Mouse (Mus musculus) limb, embryonic 15.5 days (tissue): ENCODE data around the gene Myo15. TPM values are rescaled to one million over a fixed set of nuclear protein-coding genes. Genes with fewer than 3 reads are reported as not detected.
A peak's percentile ranks its signal among the peaks of the same experiment; 100 is the strongest.
"Not testable (repeated sequence)": the region's sequence is repeated elsewhere in the genome, so short reads cannot be mapped to it uniquely, and the experiment has no call there.

Experiments used
- ATAC-seq: fragments of 200-750 bp; cut with Nextera tagmentation; 2 replicates; pipeline ENCODE4 v1.8.0; 2017; ENCODE audit warnings: low read depth, moderate TSS enrichment; ENCODE audit not compliant: insufficient number of reproducible peaks, low FRiP score, low TSS enrichment
- H3K27ac ChIP-seq: fragments of 300-500 bp; sonication (generic); 2 replicates; pipeline ENCODE4 v1.5.1; 2015; ENCODE audit warnings: moderate library complexity, mild to moderate bottlenecking, inconsistent platforms
- H3K27me3 ChIP-seq: fragments of 300-500 bp; sonication (generic); 2 replicates; pipeline ENCODE4 v1.6.1; 2015; ENCODE audit warnings: inconsistent platforms
- H3K36me3 ChIP-seq: fragments of 300-500 bp; sonication (generic); 2 replicates; pipeline ENCODE4 v1.6.1; 2015; ENCODE audit warnings: inconsistent platforms
- H3K4me1 ChIP-seq: fragments of 300-500 bp; sonication (generic); 2 replicates; pipeline ENCODE4 v1.6.1; 2015; ENCODE audit warnings: inconsistent platforms
- H3K4me2 ChIP-seq: fragments of 300-500 bp; sonication (generic); 2 replicates; pipeline ENCODE4 v1.6.1; 2015; ENCODE audit warnings: mild to moderate bottlenecking, inconsistent platforms
- H3K4me3 ChIP-seq: fragments of 300-500 bp; sonication (generic); 2 replicates; pipeline ENCODE4 v1.5.1; 2015; ENCODE audit warnings: mild to moderate bottlenecking, inconsistent platforms
- H3K9ac ChIP-seq: fragments of 300-500 bp; sonication (generic); 2 replicates; pipeline ENCODE4 v1.6.1; 2015; ENCODE audit warnings: inconsistent platforms
- H3K9me3 ChIP-seq: fragments of 300-500 bp; sonication (generic); 2 replicates; pipeline ENCODE4 v1.6.1; 2016; ENCODE audit warnings: inconsistent platforms
- WGBS: fragments of 180-500 bp; shearing (Covaris S2); methylation state at CpG from one replicate; pipeline ENCODE4 v1.1.7; 2015; 5-methylcytosine and 5-hydroxymethylcytosine counted together
- polyA plus RNA-seq: library from polyadenylated mRNA; unstranded; fragments of >200 nt; fragmentation: Nextera tagmentation; extraction: Ambion mirVana; gene quantifications from 2 replicates; pipeline ENCODE4 v1.2.1, GENCODE M21; 2015

Gene Myo15
- polyA plus RNA-seq, 1 experiment from 2014 or later = 0.35 TPM

DNA sequence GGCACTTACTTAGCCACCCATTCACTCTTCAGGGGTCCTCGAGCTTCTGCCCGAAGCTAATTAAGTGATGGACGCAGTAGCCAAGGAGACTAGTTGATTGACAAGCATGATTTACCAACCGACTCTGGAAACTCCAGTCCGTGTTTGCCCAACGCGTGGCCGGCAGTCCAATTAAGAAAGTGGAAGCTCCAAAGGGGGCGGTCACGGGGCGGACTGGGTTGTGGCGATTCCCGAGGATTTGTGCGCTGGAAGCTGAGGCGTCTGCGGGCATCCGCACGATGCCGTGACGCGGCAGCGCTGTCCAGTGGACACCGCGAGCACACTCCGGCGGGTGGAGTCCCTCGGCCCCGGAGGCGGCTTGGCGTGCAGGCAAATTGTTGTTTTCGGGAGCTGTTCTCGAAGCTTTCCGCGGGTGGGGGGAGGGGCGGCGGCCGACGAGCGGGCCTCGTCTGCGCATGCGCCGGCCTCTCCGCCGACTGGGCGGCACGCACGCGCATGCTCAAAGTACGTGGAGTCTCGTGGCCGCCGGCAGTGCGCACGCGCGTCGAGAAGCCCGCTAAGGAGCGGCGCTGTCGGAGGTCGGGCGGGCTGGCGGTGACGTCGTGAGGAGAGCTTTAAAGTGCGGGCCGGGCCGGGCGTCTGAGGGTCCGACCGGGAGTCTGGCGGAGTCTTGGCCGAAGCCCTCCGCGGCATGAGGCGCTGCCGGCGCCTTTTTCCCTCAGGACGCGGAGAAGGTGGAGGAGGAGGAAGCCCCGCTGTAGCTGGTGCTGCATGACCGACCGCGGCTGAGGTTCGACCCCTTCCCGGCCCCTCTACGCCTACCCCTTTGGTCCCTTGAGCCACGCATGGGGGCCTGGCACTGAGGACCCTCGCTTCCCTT lies 68.6 kb downstream of the Myo15 start:
- Histone ChIP-seq H3K4me3 (peak overlapping the region; percentile 76), H3K4me2 (peak overlapping the region; percentile 89), H3K4me1 (peaks cover 33% of the 10 kb centered on the region), H3K9me3 (no peaks in the 10 kb centered on the region), H3K27ac (peak overlapping the region; percentile 100), H3K27me3 (no peaks in the 10 kb centered on the region), H3K9ac (peak overlapping the region; percentile 70), H3K36me3 (peaks cover 11% of the 10 kb centered on the region; the same call in 1 of the 2 replicates)
- WGBS = under 1% methylated on average over 91 of the region's 91 CpGs
- peak; percentile 90 for ATAC-seq

DNA sequence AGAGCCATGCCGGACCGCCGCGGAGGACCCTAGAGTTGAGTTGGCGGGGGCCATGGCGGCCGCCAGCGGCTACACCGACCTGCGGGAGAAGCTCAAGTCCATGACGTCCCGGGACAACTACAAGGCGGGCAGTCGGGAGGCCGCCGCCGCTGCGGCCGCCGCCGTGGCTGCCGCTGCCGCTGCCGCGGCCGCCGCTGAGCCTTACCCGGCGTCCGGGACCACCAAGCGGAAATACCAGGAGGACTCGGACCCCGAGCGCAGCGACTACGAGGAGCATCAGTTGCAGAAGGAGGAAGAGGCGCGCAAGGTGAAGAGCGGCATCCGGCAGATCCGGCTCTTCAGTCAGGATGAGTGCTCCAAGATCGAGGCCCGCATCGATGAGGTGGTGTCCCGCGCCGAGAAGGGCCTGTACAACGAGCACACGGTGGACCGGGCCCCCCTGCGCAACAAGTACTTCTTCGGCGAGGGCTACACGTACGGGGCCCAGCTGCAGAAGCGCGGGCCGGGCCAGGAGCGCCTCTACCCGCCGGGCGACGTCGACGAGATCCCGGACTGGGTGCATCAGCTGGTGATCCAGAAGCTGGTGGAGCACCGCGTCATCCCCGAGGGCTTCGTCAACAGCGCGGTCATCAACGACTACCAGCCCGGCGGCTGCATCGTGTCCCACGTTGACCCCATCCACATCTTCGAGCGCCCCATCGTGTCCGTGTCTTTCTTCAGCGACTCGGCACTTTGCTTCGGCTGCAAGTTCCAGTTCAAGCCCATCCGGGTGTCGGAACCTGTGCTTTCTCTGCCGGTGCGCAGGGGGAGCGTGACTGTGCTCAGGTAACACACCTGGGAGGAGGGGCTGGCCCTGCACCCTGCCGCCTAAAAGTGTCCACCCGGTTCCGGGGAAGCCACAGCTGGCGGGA lies 69.5 kb downstream of the Myo15 start:
- Histone ChIP-seq H3K4me2 (peak overlapping the region; percentile 89), H3K4me1 (peaks cover 37% of the 10 kb centered on the region), H3K9me3 (no peaks in the 10 kb centered on the region), H3K9ac (peak overlapping the region; percentile 67), H3K36me3 (peaks cover 11% of the 10 kb centered on the region; the same call in 1 of the 2 replicates), H3K27me3 (no peaks in the 10 kb centered on the region), H3K27ac (peak overlapping the region; percentile 100), H3K4me3 (peak overlapping the region; percentile 76)
- ATAC-seq = no peak
- under 1% methylated on average over 93 of the region's 93 CpGs for WGBS

DNA sequence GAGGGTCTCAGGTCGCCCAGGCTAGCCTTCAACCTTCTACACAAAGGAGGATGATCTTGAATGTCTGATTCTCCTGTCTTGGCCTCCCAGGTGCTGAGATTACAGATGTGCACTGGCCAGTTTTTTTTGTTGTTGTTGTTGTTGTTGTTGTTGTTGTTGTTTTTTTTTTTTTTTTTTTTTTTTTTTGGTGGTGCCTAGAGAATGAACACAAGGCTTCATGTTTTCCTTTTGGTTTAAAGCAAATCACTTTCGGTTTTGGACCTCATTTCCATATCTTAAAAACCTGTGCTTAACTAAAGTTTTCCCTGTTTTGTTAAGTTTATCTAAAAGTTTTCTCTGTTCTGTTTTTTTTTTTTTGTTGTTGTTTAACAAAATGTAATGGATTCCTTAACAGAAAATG lies 70.4 kb downstream of the Myo15 start:
- Histone ChIP-seq H3K27me3 (no peaks in the 10 kb centered on the region), H3K9ac (peak overlapping the region; percentile 67; the same call in 1 of the 2 replicates), H3K4me3 (peak overlapping the region; percentile 76), H3K9me3 (no peaks in the 10 kb centered on the region), H3K27ac (no peak overlapping the region), H3K4me2 (peak overlapping the region; percentile 89), H3K36me3 (peaks cover 11% of the 10 kb centered on the region; the same call in 1 of the 2 replicates), H3K4me1 (peaks cover 41% of the 10 kb centered on the region)
- WGBS = 9% methylated on average over 2 of the region's 2 CpGs
- ATAC-seq = no peak

DNA sequence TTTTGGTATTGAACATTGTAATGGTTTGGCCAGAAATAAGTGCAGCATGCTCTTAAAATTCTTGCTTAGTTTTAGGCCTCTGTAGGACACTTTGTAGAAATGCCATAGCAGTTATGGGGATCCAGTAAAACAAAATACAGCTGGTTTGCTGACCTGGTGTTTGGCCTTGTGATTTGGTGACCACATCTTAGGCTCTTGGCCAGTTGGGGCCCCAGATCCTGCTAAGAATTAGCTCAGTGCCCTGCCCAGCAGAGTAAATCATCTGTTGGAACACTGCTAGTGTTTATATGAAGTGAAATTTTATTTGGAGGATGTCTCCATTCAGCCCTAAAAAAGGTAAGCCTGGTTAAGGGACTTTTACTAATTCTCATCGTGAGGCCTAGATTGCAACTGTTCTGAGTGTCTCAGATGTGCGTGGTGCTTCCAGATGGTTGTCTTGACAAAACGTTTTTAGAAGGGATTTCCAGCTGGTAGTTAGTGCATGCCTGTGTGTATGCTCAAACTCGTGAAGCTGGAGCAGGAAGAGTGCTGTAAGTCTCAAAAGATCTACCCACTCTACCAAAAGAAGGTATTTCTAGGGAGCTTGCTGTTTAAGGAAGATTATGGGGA lies 71.0 kb downstream of the Myo15 start:
- Histone ChIP-seq H3K4me3 (peak overlapping the region; percentile 37), H3K36me3 (peaks cover 11% of the 10 kb centered on the region; the same call in 1 of the 2 replicates), H3K9me3 (no peaks in the 10 kb centered on the region), H3K27ac (peak overlapping the region; percentile 38), H3K4me1 (peaks cover 44% of the 10 kb centered on the region), H3K9ac (0 out of 2 replicates have a peak overlapping the region, but pooled peaks have one; percentile 28), H3K27me3 (no peaks in the 10 kb centered on the region), H3K4me2 (peak overlapping the region; percentile 89)
- no peak for ATAC-seq
- 2% methylated on average over 4 of the region's 4 CpGs for WGBS

DNA sequence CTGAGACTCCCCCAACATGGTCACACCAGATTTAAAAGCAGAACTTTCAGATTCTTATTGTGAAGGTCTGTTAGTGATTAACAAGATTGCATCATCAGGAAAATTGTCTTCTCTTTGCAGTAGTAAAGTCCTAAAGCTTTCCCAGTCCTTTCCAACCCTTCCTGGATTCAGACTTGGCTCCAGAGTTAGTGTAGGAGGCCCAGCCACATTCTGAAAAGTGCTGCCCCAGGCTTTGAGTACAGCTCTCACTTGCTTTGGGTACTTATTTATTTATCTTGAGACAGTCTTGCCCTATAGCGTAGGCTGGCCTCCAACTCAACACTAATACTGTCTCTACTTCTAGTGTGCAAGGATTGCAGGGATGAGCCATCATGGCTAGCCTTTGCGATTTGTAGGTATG lies 71.6 kb downstream of the Myo15 start:
- no peaks in the 10 kb centered on the region for H3K27me3 ChIP-seq
- no peak for ATAC-seq
- H3K36me3 ChIP-seq = peaks cover 15% of the 10 kb centered on the region; the same call in 1 of the 2 replicates
- H3K9ac ChIP-seq = peak overlapping the region; percentile 28; the same call in 1 of the 2 replicates
- peak overlapping the region; percentile 38 for H3K27ac ChIP-seq
- WGBS = 69% methylated on average over 2 of the region's 2 CpGs
- H3K4me1 ChIP-seq = peaks cover 42% of the 10 kb centered on the region
- no peaks in the 10 kb centered on the region for H3K9me3 ChIP-seq
- peak overlapping the region; percentile 89 for H3K4me2 ChIP-seq
- peak overlapping the region; percentile 37 for H3K4me3 ChIP-seq

DNA sequence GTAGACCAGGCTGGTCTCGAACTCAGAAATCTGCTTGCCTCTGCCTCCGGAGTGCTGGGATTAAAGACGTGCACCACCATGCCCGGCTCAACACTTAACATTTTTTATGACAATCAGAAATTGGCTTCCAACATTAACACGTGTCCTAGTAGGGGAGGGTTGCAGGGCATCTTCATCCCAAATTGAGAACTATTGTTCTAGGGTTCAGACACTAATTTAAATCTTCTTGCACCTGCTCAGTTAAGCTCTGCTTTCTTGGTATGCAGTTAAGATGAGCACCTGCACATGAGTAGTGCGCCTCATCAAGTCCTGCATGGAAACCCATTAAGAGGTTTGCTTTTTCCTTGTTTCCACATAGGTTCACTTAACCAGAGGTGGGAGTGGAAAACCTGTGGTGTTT lies 72.7 kb downstream of the Myo15 start:
- peaks cover 15% of the 10 kb centered on the region; the same call in 1 of the 2 replicates for H3K36me3 ChIP-seq
- no peak overlapping the region for H3K4me2 ChIP-seq
- H3K4me3 ChIP-seq = no peak overlapping the region
- H3K27ac ChIP-seq = no peak overlapping the region
- no peak overlapping the region for H3K9ac ChIP-seq
- no peak for ATAC-seq
- 81% methylated on average over 6 of the region's 6 CpGs for WGBS
- no peaks in the 10 kb centered on the region for H3K9me3 ChIP-seq
- peaks cover 32% of the 10 kb centered on the region for H3K4me1 ChIP-seq
- H3K27me3 ChIP-seq = no peaks in the 10 kb centered on the region

DNA sequence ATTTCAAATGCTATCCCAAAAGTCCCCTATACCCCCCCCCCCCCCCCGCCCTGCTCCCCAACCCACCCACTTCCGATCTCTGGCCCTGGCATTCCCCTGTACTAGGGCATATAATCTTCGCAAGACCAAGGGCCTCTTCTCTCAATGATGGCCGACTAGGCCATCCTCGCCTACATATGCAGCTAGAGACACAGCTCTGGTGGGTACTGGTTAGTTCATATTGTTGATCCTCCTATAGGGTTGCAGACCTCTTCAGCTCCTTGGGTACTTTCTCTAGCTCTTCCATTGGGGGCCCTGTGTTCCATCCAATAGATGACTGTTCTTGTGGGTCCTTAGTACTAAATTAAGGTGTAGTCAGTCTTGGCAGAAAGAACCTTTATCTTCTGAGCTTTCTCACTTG lies 74.1 kb downstream of the Myo15 start:
- Histone ChIP-seq H3K4me1 (peaks cover 32% of the 10 kb centered on the region), H3K36me3 (peaks cover 27% of the 10 kb centered on the region; the same call in 1 of the 2 replicates)
- H3K27ac ChIP-seq, H3K9ac ChIP-seq, H3K27me3 ChIP-seq, H3K4me3 ChIP-seq, H3K4me2 ChIP-seq, ATAC-seq, H3K9me3 ChIP-seq: not testable (repeated sequence)
- WGBS = 94% methylated on average over 5 of the region's 5 CpGs

DNA sequence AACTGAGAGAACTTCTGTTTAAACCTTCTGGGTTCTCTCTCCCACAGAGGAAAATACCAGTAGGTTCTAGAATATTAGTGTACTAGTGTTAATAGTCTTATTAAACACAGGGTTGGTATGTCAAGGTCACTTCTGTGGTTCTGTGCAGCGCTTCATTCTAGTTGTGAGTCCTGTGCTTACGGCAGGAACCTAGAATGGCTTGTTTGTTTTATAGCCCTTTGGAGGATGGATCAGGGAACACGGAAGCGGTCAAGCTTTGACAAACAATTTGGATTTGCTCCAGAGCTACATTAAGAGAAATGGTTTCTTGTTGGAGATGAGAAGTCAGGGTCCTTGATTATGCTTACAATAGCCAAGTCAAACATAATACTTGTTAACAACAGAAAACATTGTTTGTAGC lies 76.3 kb downstream of the Myo15 start:
- no peaks in the 10 kb centered on the region for H3K9me3 ChIP-seq
- ATAC-seq = no peak
- H3K9ac ChIP-seq = no peak overlapping the region
- no peak overlapping the region for H3K4me2 ChIP-seq
- H3K4me3 ChIP-seq = no peak overlapping the region
- peaks cover 25% of the 10 kb centered on the region for H3K4me1 ChIP-seq
- no peak overlapping the region for H3K27ac ChIP-seq
- H3K27me3 ChIP-seq = no peaks in the 10 kb centered on the region
- peaks cover 39% of the 10 kb centered on the region for H3K36me3 ChIP-seq
- WGBS = 56% methylated on average over 4 of the region's 4 CpGs

DNA sequence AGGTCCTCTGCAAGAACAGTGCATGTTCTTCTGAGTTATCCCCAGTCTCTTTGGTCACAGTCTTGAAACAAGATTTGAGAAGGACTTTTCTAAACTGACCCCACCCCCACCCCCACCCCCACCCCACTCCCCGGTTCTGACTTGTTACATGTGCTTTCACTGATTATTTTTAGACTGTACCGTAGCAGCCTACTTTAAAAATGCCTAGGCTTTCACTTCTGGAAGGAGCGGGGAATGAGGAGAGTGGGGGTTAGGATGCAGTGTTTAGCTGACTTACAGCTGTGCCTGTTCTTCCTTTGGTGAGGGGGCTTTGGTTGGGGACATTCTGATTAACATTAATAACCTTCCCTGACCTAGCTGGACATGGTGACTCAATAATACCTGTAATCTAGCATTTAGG lies 79.0 kb downstream of the Myo15 start:
- no peak overlapping the region for H3K4me2 ChIP-seq
- H3K4me1 ChIP-seq = peaks cover 10% of the 10 kb centered on the region; the same call in 1 of the 2 replicates
- H3K9me3 ChIP-seq = no peaks in the 10 kb centered on the region
- no peak for ATAC-seq
- 95% methylated on average over 3 of the region's 3 CpGs for WGBS
- H3K36me3 ChIP-seq = peaks cover 58% of the 10 kb centered on the region
- H3K4me3 ChIP-seq = no peak overlapping the region
- no peak overlapping the region for H3K9ac ChIP-seq
- no peaks in the 10 kb centered on the region for H3K27me3 ChIP-seq
- no peak overlapping the region for H3K27ac ChIP-seq

DNA sequence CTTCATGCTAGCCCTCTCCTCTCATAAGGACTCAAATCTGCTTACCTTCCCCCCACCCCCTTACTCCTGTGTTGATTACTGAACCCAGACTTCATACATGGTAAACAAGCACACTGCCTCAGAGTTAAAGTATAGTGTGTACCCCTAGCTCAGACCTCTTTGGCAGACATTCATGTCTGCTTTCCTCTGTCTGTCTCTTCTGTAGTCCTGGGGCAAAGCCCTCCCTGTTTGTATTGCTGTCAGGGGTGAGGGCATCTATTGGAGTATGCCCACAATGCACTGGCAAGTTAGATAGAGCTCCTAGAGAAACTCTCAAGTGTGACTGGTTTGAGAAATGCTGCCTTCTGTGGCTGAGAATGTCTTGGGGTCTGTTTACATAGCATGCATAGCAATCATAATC lies 84.0 kb downstream of the Myo15 start:
- Histone ChIP-seq H3K36me3 (peaks cover 86% of the 10 kb centered on the region), H3K4me2 (no peak overlapping the region), H3K4me1 (no peaks in the 10 kb centered on the region), H3K9me3 (no peaks in the 10 kb centered on the region), H3K27me3 (no peaks in the 10 kb centered on the region), H3K9ac (no peak overlapping the region), H3K4me3 (no peak overlapping the region), H3K27ac (no peak overlapping the region)
- ATAC-seq = no peak

DNA sequence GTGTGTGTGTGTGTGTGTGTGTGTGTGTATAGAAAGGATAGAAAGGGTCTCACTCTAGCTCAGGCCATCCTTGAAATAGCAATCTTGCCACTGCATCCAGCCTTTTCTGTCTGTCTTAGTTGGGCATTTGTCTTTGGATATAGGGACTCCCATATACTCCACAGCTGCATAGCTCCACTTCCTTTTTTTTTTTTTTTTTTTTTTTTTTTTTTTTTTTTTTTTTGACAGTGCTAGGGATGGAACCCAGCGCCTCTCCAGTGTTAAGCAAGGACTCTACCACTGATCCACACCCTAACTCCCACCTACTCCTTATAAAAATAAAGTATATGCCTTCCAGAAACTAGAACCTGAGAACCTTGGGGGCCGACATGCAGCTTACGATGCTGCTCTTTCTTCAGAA lies 88.5 kb downstream of the Myo15 start:
- Histone ChIP-seq H3K4me2 (no peak overlapping the region), H3K9ac (no peak overlapping the region), H3K4me3 (no peak overlapping the region), H3K27me3 (no peaks in the 10 kb centered on the region), H3K27ac (no peak overlapping the region), H3K36me3 (peaks cover 60% of the 10 kb centered on the region), H3K9me3 (no peaks in the 10 kb centered on the region), H3K4me1 (no peaks in the 10 kb centered on the region)
- WGBS = 89% methylated on average over 3 of the region's 3 CpGs
- no peak for ATAC-seq
